8 mouse cellular contexts compared by ENCODE assay signal in genomic region chr19:46530449-46530990, GRCm38 (mm10). TPM values are rescaled to one million over a fixed set of nuclear protein-coding genes. Genes with fewer than 3 reads are reported as not detected.
DNase-seq lines count a peak whose midpoint lies in the region; ATAC-seq lines count a peak whose summit lies in the region.

No protein-coding gene starts in this region.

- peaks cover 75% of the 10 kb centered on the region for H3K4me1 ChIP-seq in neural tube, embryonic 11.5 days (ENCODE audit: control insufficient read depth, insufficient read depth, low read length)
- H3K4me1 ChIP-seq in forebrain, embryonic 16.5 days (replicated peaks; ENCODE audit: control insufficient read depth, insufficient read depth, low read length), result peaks cover 75% of the 10 kb centered on the region
- peaks cover 63% of the 10 kb centered on the region for H3K4me1 ChIP-seq in stomach, embryonic 16.5 days (ENCODE audit: control insufficient read depth, insufficient read depth, low read length)

- H3K9ac ChIP-seq in neural tube, embryonic 11.5 days (ENCODE audit: low read length), result peak overlapping the region; percentile 33
- H3K9ac ChIP-seq in forebrain, embryonic 16.5 days (replicated peaks; ENCODE audit: low read depth, low read length), result 0 out of 2 replicates have a peak overlapping the region, but pooled peaks have one; percentile 30
- H3K9ac ChIP-seq in stomach, embryonic 16.5 days (ENCODE audit: low read length), result peak overlapping the region; percentile 64

- peak overlapping the region; percentile 88 for H3K27ac ChIP-seq in neural tube, embryonic 11.5 days (ENCODE audit: low read depth, low read length)
- H3K27ac ChIP-seq in forebrain, embryonic 16.5 days (ENCODE audit: low read length), result peak overlapping the region; percentile 85
- peak overlapping the region; percentile 84 for H3K27ac ChIP-seq in stomach, embryonic 16.5 days (ENCODE audit: low read length)

- H3K36me3 ChIP-seq in neural tube, embryonic 11.5 days (ENCODE audit: control insufficient read depth, insufficient read depth, low read length), result no peaks in the 10 kb centered on the region
- no peaks in the 10 kb centered on the region for H3K36me3 ChIP-seq in forebrain, embryonic 16.5 days (ENCODE audit: control insufficient read depth, insufficient read depth)
- no peaks in the 10 kb centered on the region for H3K36me3 ChIP-seq in stomach, embryonic 16.5 days (ENCODE audit: control insufficient read depth, insufficient read depth, low read length)

- DNase-seq in neural tube, embryonic 11.5 days (ENCODE audit: low spot score), result no peak
- no peak for DNase-seq in neural tube, embryonic 10.5 days (ENCODE audit: extremely low spot score, low spot score)
- peak; percentile 46 to 47 for DNase-seq in kidney, postnatal 36 days
- DNase-seq in spleen, adult 12 weeks (ENCODE audit: low spot score), result no peak
- no peak for DNase-seq in layer of hippocampus, adult 9-11 months
- DNase-seq in c-Kit-positive CD71-positive TER-119-positive erythroid progenitor cells, embryonic 14.5 days (ENCODE audit: low spot score), result no peak

- WGBS in neural tube, embryonic 11.5 days, result 10% methylated on average over 8 of the region's 8 CpGs
- WGBS in forebrain, embryonic 16.5 days, result 24% methylated on average over 8 of the region's 8 CpGs
- 22% methylated on average over 8 of the region's 8 CpGs for WGBS in stomach, embryonic 16.5 days

- ATAC-seq in neural tube, embryonic 11.5 days (ENCODE audit: insufficient read depth, low FRiP score, low TSS enrichment), result no peak
- ATAC-seq in forebrain, embryonic 16.5 days, result no peak
- no peak for ATAC-seq in stomach, embryonic 16.5 days (ENCODE audit: insufficient read depth, low FRiP score)

- no peaks in the 10 kb centered on the region for H3K9me3 ChIP-seq in neural tube, embryonic 11.5 days (ENCODE audit: control insufficient read depth, low read length)
- H3K9me3 ChIP-seq in forebrain, embryonic 16.5 days (ENCODE audit: control insufficient read depth, low read length), result no peaks in the 10 kb centered on the region
- no peaks in the 10 kb centered on the region for H3K9me3 ChIP-seq in stomach, embryonic 16.5 days (replicated peaks; ENCODE audit: control insufficient read depth, low read length)

- H3K4me3 ChIP-seq in neural tube, embryonic 11.5 days (ENCODE audit: low read depth, low read length), result no peak overlapping the region
- no peak overlapping the region for H3K4me3 ChIP-seq in forebrain, embryonic 16.5 days (replicated peaks; ENCODE audit: low read length)
- H3K4me3 ChIP-seq in stomach, embryonic 16.5 days (replicated peaks; ENCODE audit: low read length), result no peak overlapping the region

- 0 out of 2 replicates have a peak overlapping the region, but pooled peaks have one; percentile 5 for H3K4me2 ChIP-seq in neural tube, embryonic 11.5 days (ENCODE audit: low read depth)
- H3K4me2 ChIP-seq in forebrain, embryonic 16.5 days (ENCODE audit: low read length), result no peak overlapping the region
- H3K4me2 ChIP-seq in stomach, embryonic 16.5 days (ENCODE audit: low read depth, low read length), result peak overlapping the region; percentile 13; the same call in 1 of the 2 replicates

- H3K27me3 ChIP-seq in neural tube, embryonic 11.5 days (ENCODE audit: control insufficient read depth, insufficient read depth, low read length), result no peaks in the 10 kb centered on the region
- no peaks in the 10 kb centered on the region for H3K27me3 ChIP-seq in forebrain, embryonic 16.5 days (replicated peaks; ENCODE audit: control insufficient read depth, insufficient read depth, low read length)
- H3K27me3 ChIP-seq in stomach, embryonic 16.5 days (ENCODE audit: control insufficient read depth, insufficient read depth, low read length), result no peaks in the 10 kb centered on the region

RNA-seq across cellular contexts. Expression of gene Trim8, which starts 29.0 kb away (rescaled TPM):
- 26.6 and 28.7 TPM in 2 replicates for polyA plus RNA-seq in neural tube, embryonic 11.5 days (2014; fragmentation: Nextera tagmentation; extraction: Ambion mirVana)
- 24.5 and 27.7 TPM in 2 replicates for polyA plus RNA-seq in forebrain, embryonic 16.5 days (2015; fragmentation: Nextera tagmentation; extraction: Ambion mirVana)
- polyA plus RNA-seq in stomach, embryonic 16.5 days (2015; fragmentation: Nextera tagmentation; extraction: Ambion mirVana), result 11.8 and 16.2 TPM in 2 replicates

RNA-seq across cellular contexts. Expression of gene Arl3, which starts 42.5 kb away (rescaled TPM):
- 123 and 131 TPM in 2 replicates for polyA plus RNA-seq in neural tube, embryonic 11.5 days (2014; fragmentation: Nextera tagmentation; extraction: Ambion mirVana)
- polyA plus RNA-seq in forebrain, embryonic 16.5 days (2015; fragmentation: Nextera tagmentation; extraction: Ambion mirVana), result 226 and 246 TPM in 2 replicates
- 98.1 and 105 TPM in 2 replicates for polyA plus RNA-seq in stomach, embryonic 16.5 days (2015; fragmentation: Nextera tagmentation; extraction: Ambion mirVana)

RNA-seq across cellular contexts. Expression of gene Sfxn2, which starts 42.6 kb away (rescaled TPM):
- 12.7 and 14.1 TPM in 2 replicates for polyA plus RNA-seq in neural tube, embryonic 11.5 days (2014; fragmentation: Nextera tagmentation; extraction: Ambion mirVana)
- 14.3 and 14.8 TPM in 2 replicates for polyA plus RNA-seq in forebrain, embryonic 16.5 days (2015; fragmentation: Nextera tagmentation; extraction: Ambion mirVana)
- polyA plus RNA-seq in stomach, embryonic 16.5 days (2015; fragmentation: Nextera tagmentation; extraction: Ambion mirVana), result 16.6 and 19.3 TPM in 2 replicates

Comparison
In these comparisons a context has a peak if more than half of its experiments do, and no peak if none do; other contexts are left out.
1. DNase-seq: peak in kidney, postnatal 36 days (2 of 2); none in neural tube, embryonic 11.5 days (single experiment), neural tube, embryonic 10.5 days (single experiment), spleen, adult 12 weeks (single experiment), layer of hippocampus, adult 9-11 months (single experiment) and c-Kit-positive CD71-positive TER-119-positive erythroid progenitor cells, embryonic 14.5 days (single experiment).
2. Peak in every context shown above with its lines, with median percentiles within 50 percentile points of each other: H3K27ac ChIP-seq and H3K9ac ChIP-seq.